Mouse (Mus musculus) liver, embryonic 14.5 days (tissue): Measurements from ENCODE around the gene Fcer1g.
A peak's percentile ranks its signal among the peaks of the same experiment; 100 is the strongest.

ENCODE experiments used
- CTCF ChIP-seq: IDR thresholded peaks from 2 replicates; pipeline ENCODE4 v1.5.1; 2016; ENCODE audit warnings: antibody characterized with exemption, low read depth, control low read depth
- EP300 ChIP-seq: IDR thresholded peaks from 2 replicates; pipeline ENCODE4 v1.6.1; 2016; ENCODE audit warnings: antibody characterized with exemption, low read depth

DNA sequence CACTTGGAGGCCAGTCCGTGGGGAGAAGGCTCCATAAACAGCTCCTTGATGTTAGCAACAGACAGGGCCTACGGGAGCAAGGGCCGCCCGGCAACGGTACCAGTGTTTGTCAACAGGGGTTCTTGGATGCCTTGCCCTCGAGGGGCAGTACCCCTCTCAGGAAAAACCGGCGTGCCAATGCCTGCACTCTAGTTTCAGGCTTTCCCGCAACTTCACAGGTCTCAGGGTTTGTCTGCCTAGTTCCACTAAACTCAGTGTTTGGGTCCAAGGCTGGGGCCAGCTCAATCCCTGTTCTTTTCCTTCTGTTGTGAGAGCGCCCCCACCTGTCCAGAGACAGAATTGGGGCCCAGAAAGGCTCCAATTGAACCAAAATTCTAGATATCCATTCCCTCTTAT is 47.4 kb upstream of the Fcer1g start:
- TF ChIP-seq CTCF: peak; percentile 88
- no peak for TF ChIP-seq EP300
